Mouse (Mus musculus): ENCODE measurements at regions not wholly inside any gene's neighbourhood (a gene's known extent, or its start where the extent isn't known, plus 50 kb on each side); places are given as distances from the start of the nearest gene placed in this dataset.
A peak's percentile ranks its signal among the peaks of the same experiment; 100 is the strongest.

DNA sequence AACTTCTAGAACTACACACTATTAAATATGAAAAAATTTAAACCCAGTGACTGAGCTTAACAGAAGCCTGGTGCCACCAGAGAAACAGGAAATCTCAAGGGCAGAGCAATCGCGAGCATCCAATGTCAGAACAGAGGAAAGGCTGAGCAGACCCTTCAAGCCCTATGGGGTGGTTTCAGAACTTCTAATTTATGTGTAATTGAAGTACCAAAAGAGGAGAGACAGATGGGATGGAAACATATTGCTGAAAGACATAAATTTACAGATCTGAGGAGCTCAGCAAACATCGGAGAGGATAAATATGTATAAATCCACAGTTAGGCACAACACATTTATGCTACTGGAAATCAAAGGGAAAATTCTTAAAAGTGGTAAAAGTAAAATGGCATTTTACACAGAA, 637.6 kb downstream of the Rwdd3 start:
- Histone ChIP-seq H3K4me3 (replicated peaks) (no peak overlapping the region), H3K4me2 (replicated peaks) (no peak overlapping the region), H3K36me3 (no peaks in the 10 kb centered on the region), H3K9me3 (no peaks in the 10 kb centered on the region), H3K9ac (no peak overlapping the region), H3K27me3 (replicated peaks) (no peaks in the 10 kb centered on the region), H3K4me1 (replicated peaks) (no peaks in the 10 kb centered on the region), H3K27ac (no peak overlapping the region)
- no peak for ATAC-seq
- 86% methylated on average over 3 of the region's 3 CpGs for WGBS

GRCm38 (mm10) chr3:120531880-120532580, 639.5 kb downstream of the Rwdd3 start:
- Histone ChIP-seq H3K27ac (no peak overlapping the region), H3K27me3 (replicated peaks) (no peaks in the 10 kb centered on the region), H3K4me1 (replicated peaks) (no peaks in the 10 kb centered on the region), H3K36me3 (no peaks in the 10 kb centered on the region), H3K9ac (no peak overlapping the region), H3K4me3 (replicated peaks) (no peak overlapping the region), H3K9me3 (no peaks in the 10 kb centered on the region), H3K4me2 (replicated peaks) (no peak overlapping the region)
- WGBS, result 68% methylated on average over 9 of the region's 9 CpGs
- ATAC-seq, result no peak

DNA sequence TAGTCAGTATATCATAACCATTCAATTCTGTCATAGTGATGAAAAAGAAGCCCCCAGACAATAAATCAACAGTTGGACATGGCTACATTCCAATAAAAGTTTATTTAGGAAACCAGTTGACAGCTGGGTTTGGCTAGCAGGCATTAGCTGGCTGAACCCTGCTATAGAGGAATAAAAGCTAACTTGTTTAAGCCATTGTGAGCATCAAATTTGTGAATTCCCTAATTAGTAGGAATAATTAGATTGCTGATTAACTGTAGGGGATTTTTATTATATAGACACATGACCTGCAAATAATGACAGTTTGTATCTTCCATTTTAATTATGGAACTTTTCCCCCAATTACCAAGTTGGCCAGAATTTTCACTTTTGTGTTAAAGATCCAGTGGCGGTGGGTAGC, 659.8 kb downstream of the Rwdd3 start:
- no peak overlapping the region for H3K9ac ChIP-seq
- WGBS, result 92% methylated on average over 1 of the region's 1 CpGs
- ATAC-seq, result no peak
- H3K36me3 ChIP-seq, result no peaks in the 10 kb centered on the region
- no peak overlapping the region for H3K27ac ChIP-seq
- no peak overlapping the region for H3K4me3 ChIP-seq (replicated peaks)
- H3K27me3 ChIP-seq (replicated peaks), result no peaks in the 10 kb centered on the region
- H3K4me1 ChIP-seq (replicated peaks), result no peaks in the 10 kb centered on the region
- no peak overlapping the region for H3K4me2 ChIP-seq (replicated peaks)
- no peaks in the 10 kb centered on the region for H3K9me3 ChIP-seq

GRCm38 (mm10) chr3:120498937-120499336, 672.6 kb downstream of the Rwdd3 start:
- no peaks in the 10 kb centered on the region for H3K36me3 ChIP-seq
- ATAC-seq, result no peak
- no peak overlapping the region for H3K4me3 ChIP-seq (replicated peaks)
- H3K4me2 ChIP-seq (replicated peaks), result no peak overlapping the region
- no peaks in the 10 kb centered on the region for H3K4me1 ChIP-seq (replicated peaks)
- no peaks in the 10 kb centered on the region for H3K9me3 ChIP-seq
- no peak overlapping the region for H3K9ac ChIP-seq
- no peak overlapping the region for H3K27ac ChIP-seq
- 90% methylated on average over 4 of the region's 4 CpGs for WGBS
- no peaks in the 10 kb centered on the region for H3K27me3 ChIP-seq (replicated peaks)

DNA sequence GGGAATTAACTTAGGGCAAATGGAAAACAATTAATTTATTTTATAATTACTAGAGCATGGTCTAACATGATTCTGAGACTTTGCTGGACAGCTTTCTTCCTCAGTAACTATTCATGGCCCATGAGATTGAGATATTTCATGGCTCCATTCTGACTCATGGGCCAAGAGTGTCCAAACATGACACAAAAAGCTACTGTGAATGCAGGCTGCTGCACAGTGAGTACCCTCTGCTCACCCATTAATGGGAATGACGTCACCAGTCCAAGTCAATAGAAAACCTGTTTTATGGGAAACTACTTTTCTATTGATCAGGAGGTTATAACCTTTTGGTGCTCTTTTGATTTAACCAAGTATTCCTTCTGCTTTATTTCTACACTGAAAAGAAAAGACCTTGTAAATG, 693.6 kb downstream of the Rwdd3 start:
- Histone ChIP-seq H3K36me3 (no peaks in the 10 kb centered on the region), H3K4me2 (replicated peaks) (no peak overlapping the region), H3K27ac (no peak overlapping the region), H3K4me3 (replicated peaks) (no peak overlapping the region), H3K4me1 (replicated peaks) (no peaks in the 10 kb centered on the region), H3K9ac (no peak overlapping the region), H3K9me3 (no peaks in the 10 kb centered on the region), H3K27me3 (replicated peaks) (no peaks in the 10 kb centered on the region)
- whole genome bisulfite sequencing, result 71% methylated on average over 1 of the region's 1 CpGs
- no peak for ATAC-seq

- H3K36me3 ChIP-seq, result no peaks in the 10 kb centered on the region
- H3K9me3 ChIP-seq, result no peaks in the 10 kb centered on the region
- H3K4me2 ChIP-seq (replicated peaks), result no peak overlapping the region
- H3K9ac ChIP-seq, result no peak overlapping the region
- no peak for ATAC-seq
- no peak overlapping the region for H3K4me3 ChIP-seq (replicated peaks)
- WGBS, result 45% methylated on average over 2 of the region's 2 CpGs
- no peaks in the 10 kb centered on the region for H3K4me1 ChIP-seq (replicated peaks)
- H3K27ac ChIP-seq, result no peak overlapping the region
- no peaks in the 10 kb centered on the region for H3K27me3 ChIP-seq (replicated peaks)
Measured at GRCm38 (mm10) chr3:120477232-120477631, 693.0 kb upstream of the Ptbp2 start.

- 37% methylated on average over 2 of the region's 2 CpGs for WGBS
- Histone ChIP-seq H3K4me1 (replicated peaks) (no peaks in the 10 kb centered on the region), H3K9ac (no peak overlapping the region), H3K36me3 (no peaks in the 10 kb centered on the region), H3K4me3 (replicated peaks) (no peak overlapping the region), H3K9me3 (no peaks in the 10 kb centered on the region), H3K4me2 (replicated peaks) (no peak overlapping the region), H3K27me3 (replicated peaks) (no peaks in the 10 kb centered on the region), H3K27ac (no peak overlapping the region)
- ATAC-seq, result peak; percentile 86
Measured at GRCm38 (mm10) chr3:120473645-120474038, 689.4 kb upstream of the Ptbp2 start.

GRCm38 (mm10) chr3:120472687-120473644, 688.7 kb upstream of the Ptbp2 start:
- Histone ChIP-seq H3K4me2 (replicated peaks) (no peak overlapping the region), H3K36me3 (no peaks in the 10 kb centered on the region), H3K9me3 (no peaks in the 10 kb centered on the region), H3K9ac (no peak overlapping the region), H3K4me1 (replicated peaks) (no peaks in the 10 kb centered on the region), H3K27me3 (replicated peaks) (no peaks in the 10 kb centered on the region), H3K4me3 (replicated peaks) (no peak overlapping the region), H3K27ac (no peak overlapping the region)
- WGBS, result 58% methylated on average over 13 of the region's 13 CpGs
- ATAC-seq, result peak; percentile 53; the same call in 1 of the 2 replicates

- no peak overlapping the region for H3K27ac ChIP-seq
- WGBS, result 79% methylated on average over 2 of the region's 2 CpGs
- no peaks in the 10 kb centered on the region for H3K27me3 ChIP-seq (replicated peaks)
- ATAC-seq, result no peak
- no peaks in the 10 kb centered on the region for H3K9me3 ChIP-seq
- no peak overlapping the region for H3K4me2 ChIP-seq (replicated peaks)
- H3K9ac ChIP-seq, result no peak overlapping the region
- H3K4me3 ChIP-seq (replicated peaks), result no peak overlapping the region
- H3K36me3 ChIP-seq, result no peaks in the 10 kb centered on the region
- H3K4me1 ChIP-seq (replicated peaks), result no peaks in the 10 kb centered on the region
Measured at GRCm38 (mm10) chr3:120471878-120472444, 687.7 kb upstream of the Ptbp2 start.

- no peak overlapping the region for H3K4me2 ChIP-seq (replicated peaks)
- no peaks in the 10 kb centered on the region for H3K9me3 ChIP-seq
- no peak overlapping the region for H3K4me3 ChIP-seq (replicated peaks)
- no peaks in the 10 kb centered on the region for H3K36me3 ChIP-seq
- WGBS, result 73% methylated on average over 2 of the region's 2 CpGs
- H3K27me3 ChIP-seq (replicated peaks), result no peaks in the 10 kb centered on the region
- no peak overlapping the region for H3K9ac ChIP-seq
- ATAC-seq, result no peak
- H3K27ac ChIP-seq, result no peak overlapping the region
- no peaks in the 10 kb centered on the region for H3K4me1 ChIP-seq (replicated peaks)
Measured at GRCm38 (mm10) chr3:120468887-120469286, 684.6 kb upstream of the Ptbp2 start.

- no peak overlapping the region for H3K4me2 ChIP-seq (replicated peaks)
- H3K9me3 ChIP-seq, result no peaks in the 10 kb centered on the region
- H3K36me3 ChIP-seq, result no peaks in the 10 kb centered on the region
- H3K27ac ChIP-seq, result no peak overlapping the region
- no peaks in the 10 kb centered on the region for H3K27me3 ChIP-seq (replicated peaks)
- no peak overlapping the region for H3K9ac ChIP-seq
- H3K4me1 ChIP-seq (replicated peaks), result no peaks in the 10 kb centered on the region
- no peak overlapping the region for H3K4me3 ChIP-seq (replicated peaks)
- no peak for ATAC-seq
Measured at GRCm38 (mm10) chr3:120460717-120461116, 676.5 kb upstream of the Ptbp2 start.

GRCm38 (mm10) chr3:120457912-120458311, 673.6 kb upstream of the Ptbp2 start:
- H3K36me3 ChIP-seq, result no peaks in the 10 kb centered on the region
- 59% methylated on average over 7 of the region's 7 CpGs for WGBS
- H3K27ac ChIP-seq, result no peak overlapping the region
- H3K4me2 ChIP-seq (replicated peaks), result no peak overlapping the region
- no peaks in the 10 kb centered on the region for H3K9me3 ChIP-seq
- no peak for ATAC-seq
- H3K27me3 ChIP-seq (replicated peaks), result no peaks in the 10 kb centered on the region
- no peak overlapping the region for H3K4me3 ChIP-seq (replicated peaks)
- no peaks in the 10 kb centered on the region for H3K4me1 ChIP-seq (replicated peaks)
- H3K9ac ChIP-seq, result no peak overlapping the region

Data from intestine, embryonic 15.5 days (tissue).